ENCODE assay signal across 8 mouse cellular contexts in the genomic region with DNA sequence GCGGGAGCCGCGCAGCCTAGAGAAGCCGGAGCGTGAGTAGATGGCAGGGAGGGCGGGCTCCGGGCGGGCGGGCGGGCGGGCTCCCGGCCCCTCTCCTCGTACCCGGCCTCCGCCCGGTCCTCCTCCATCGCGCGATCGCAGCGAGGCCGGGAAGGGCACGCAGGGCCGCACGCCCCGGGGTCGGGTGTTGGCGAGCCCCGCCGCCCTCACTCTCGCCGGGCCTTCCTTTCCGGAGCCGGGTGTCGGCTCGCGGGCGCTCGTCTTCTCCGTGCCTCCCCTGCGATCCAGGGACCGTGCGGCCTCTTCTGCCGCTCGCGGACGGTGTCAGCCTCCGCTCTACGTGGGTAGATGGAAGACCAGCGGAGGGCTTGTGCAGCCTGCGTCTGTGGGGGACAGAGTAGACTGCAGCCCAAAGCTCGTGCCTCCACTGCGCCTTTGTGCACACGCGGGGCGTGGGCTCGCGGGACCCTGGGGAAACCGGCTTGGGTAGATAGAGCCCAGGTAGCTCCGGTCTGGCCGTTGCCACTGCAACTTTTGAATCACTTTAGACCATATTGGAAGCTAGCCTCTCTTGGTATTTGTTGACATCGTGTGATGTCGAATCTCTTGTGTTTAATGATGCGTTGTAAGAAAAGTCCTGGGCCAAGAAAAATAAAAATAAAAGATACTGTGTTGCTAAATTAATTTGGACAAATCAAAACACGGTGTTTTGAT. TPM values are rescaled to one million over a fixed set of nuclear protein-coding genes. Genes with fewer than 3 reads are reported as not detected.
DNase-seq lines count a peak whose midpoint lies in the region; ATAC-seq and TF ChIP-seq lines count a peak whose summit lies in the region.

Gene Pik3ca, plus strand, starts transcription at position 211 of the 714 bp plus-strand sequence.

- TF ChIP-seq CTCF in spleen, adult 2 months (IDR thresholded peaks at IDR 0.05; ENCODE audit: extremely low read depth, insufficient read depth, insufficient read length, insufficient replicate concordance): no peak

- intact Hi-C loops in gastrocnemius, postnatal 14 days (cut with DNase I; ENCODE audit: low total_unique reads): no loop called here
- intact Hi-C loops in left cerebral cortex, postnatal 36 days (cut with DNase I): loop anchor here (2.0 kb wide), 1 partner anchor 113 kb away; the partner anchor contains the start of gene Zfp639

- H3K4me3 ChIP-seq in midbrain, embryonic 13.5 days (replicated peaks): peak within 1 kb of the TSS; percentile 91
- peak within 1 kb of the TSS; percentile 88 for H3K4me3 ChIP-seq in spleen, adult 2 months (ENCODE audit: extremely low read depth, insufficient read depth, insufficient read length)

- under 1% methylated on average over 43 of the region's 65 CpGs for WGBS in midbrain, embryonic 13.5 days
- WGBS in spleen, adult 2 months: under 1% methylated on average over 50 of the region's 65 CpGs

- no peaks in the 10 kb centered on the region for H3K9me3 ChIP-seq in midbrain, embryonic 13.5 days

- peaks cover 40% of the 10 kb centered on the region for H3K4me1 ChIP-seq in midbrain, embryonic 13.5 days (replicated peaks)
- peaks cover 16% of the 10 kb centered on the region for H3K4me1 ChIP-seq in spleen, adult 2 months (ENCODE audit: control insufficient read depth, insufficient read depth, insufficient read length)

- H3K4me2 ChIP-seq in midbrain, embryonic 13.5 days (replicated peaks): peak within 1 kb of the TSS; percentile 67

- peak; percentile 80 for ATAC-seq in midbrain, embryonic 13.5 days

- peak within 1 kb of the TSS; percentile 95 for H3K9ac ChIP-seq in midbrain, embryonic 13.5 days (replicated peaks)

- peak; percentile 26 to 62 for DNase-seq in urinary bladder, adult 18-20 months (ENCODE audit: low spot score in 2 of 2)
- no peak for DNase-seq in urinary bladder, postnatal 10 days (ENCODE audit: low spot score)
- peak; percentile 63 for DNase-seq in embryo, embryonic 10.5 days (ENCODE audit: low spot score)
- peak; percentile 62 for DNase-seq in gastrocnemius, postnatal 14 days
- peak; percentile 71 for DNase-seq in induced T-regulatory cell, adult 2 months (ENCODE audit: low read depth)
- DNase-seq in left cerebral cortex, postnatal 36 days (ENCODE audit: low spot score in 2 of 2): peak; percentile 64 to 76
- DNase-seq in spleen, adult 2 months (ENCODE audit: low read depth in 1 of 2, low spot score in 2 of 2): peak in 1 of 2 experiments; percentile 54

- H3K27me3 ChIP-seq in midbrain, embryonic 13.5 days: no peaks in the 10 kb centered on the region
- no peaks in the 10 kb centered on the region for H3K27me3 ChIP-seq in spleen, adult 2 months (ENCODE audit: control insufficient read depth, insufficient read depth, low read length)

- TF ChIP-seq POLR2A in spleen, adult 2 months (IDR thresholded peaks at IDR 0.05; ENCODE audit: low read depth, low read length): no peak

- H3K36me3 ChIP-seq in midbrain, embryonic 13.5 days: no peaks in the 10 kb centered on the region
- H3K36me3 ChIP-seq in spleen, adult 2 months (ENCODE audit: control insufficient read depth, insufficient read depth, low read length): no peaks in the 10 kb centered on the region

- H3K27ac ChIP-seq in midbrain, embryonic 13.5 days: peak within 1 kb of the TSS; percentile 96
- peak within 1 kb of the TSS; percentile 96 for H3K27ac ChIP-seq in spleen, adult 2 months (ENCODE audit: insufficient read depth, low read length)

RNA-seq across cellular contexts. Expression of gene Pik3ca, which starts in this region (rescaled TPM):
- 10 to 100 TPM; 36.9 to 40.9 TPM for total RNA-seq in gastrocnemius, postnatal 14 days (2021)
- total RNA-seq in left cerebral cortex, postnatal 36 days (2021): 10 to 100 TPM; 60.9 to 61.6 TPM
- polyA plus RNA-seq in midbrain, embryonic 13.5 days (2015; fragmentation: Nextera tagmentation; extraction: Ambion mirVana): 14.6 TPM in 2 replicates
- 3.6 and 3.7 TPM in 2 replicates for polyA plus RNA-seq in spleen, adult 2 months (2012; rRNA removed)
